Mouse (Mus musculus) neural tube, embryonic 11.5 days (tissue): ENCODE data around the gene Gm6020. TPM values are rescaled to one million over a fixed set of nuclear protein-coding genes. Genes with fewer than 3 reads are reported as not detected.

Experiments
- ATAC-seq: fragments of 200-750 bp; cut with Nextera tagmentation; 2 replicates; pipeline ENCODE4 v1.8.0; 2017; ENCODE audit warnings: moderate number of reproducible peaks, mild to moderate bottlenecking, moderate TSS enrichment, moderate library complexity; ENCODE audit not compliant: insufficient read depth, low FRiP score, low TSS enrichment
- DNase-seq: peaks from one replicate; pipeline ENCODE4 v3.0.0-alpha.2; 2015; ENCODE audit warnings: low spot score
- H3K27ac ChIP-seq: fragments of 300-500 bp; sonication (generic); 2 replicates; pipeline ENCODE4 v1.5.1; 2014; ENCODE audit warnings: low read depth, mild to moderate bottlenecking, low read length
- H3K27me3 ChIP-seq: fragments of 300-500 bp; sonication (generic); 2 replicates; pipeline ENCODE4 v1.6.1; 2014; ENCODE audit warnings: mild to moderate bottlenecking, low read length, mixed read lengths; ENCODE audit not compliant: control insufficient read depth, insufficient read depth
- H3K36me3 ChIP-seq: fragments of 300-500 bp; sonication (generic); 2 replicates; pipeline ENCODE4 v1.6.1; 2014; ENCODE audit warnings: mild to moderate bottlenecking, low read length, moderate library complexity, mixed read lengths; ENCODE audit not compliant: control insufficient read depth, insufficient read depth
- H3K4me1 ChIP-seq: fragments of 300-500 bp; sonication (generic); 2 replicates; pipeline ENCODE4 v1.6.1; 2014; ENCODE audit warnings: low read length, mixed read lengths; ENCODE audit not compliant: control insufficient read depth, insufficient read depth
- H3K4me2 ChIP-seq: fragments of 300-500 bp; sonication (generic); 2 replicates; pipeline ENCODE4 v1.6.1; 2014; ENCODE audit warnings: low read depth, mild to moderate bottlenecking, moderate library complexity
- H3K4me3 ChIP-seq: fragments of 300-500 bp; sonication (generic); 2 replicates; pipeline ENCODE4 v1.5.1; 2014; ENCODE audit warnings: low read depth, low read length
- H3K9ac ChIP-seq: fragments of 300-500 bp; sonication (generic); 2 replicates; pipeline ENCODE4 v1.6.1; 2014; ENCODE audit warnings: mild to moderate bottlenecking, low read length
- H3K9me3 ChIP-seq: fragments of 300-500 bp; sonication (generic); 2 replicates; pipeline ENCODE4 v1.6.1; 2016; ENCODE audit warnings: low read length; ENCODE audit not compliant: control insufficient read depth
- WGBS: fragments of 180-500 bp; shearing (Covaris S2); extraction: QIAGEN DNeasy Blood & Tissue Kit; methylation state at CpG from one replicate; pipeline ENCODE4 v1.1.7; 2014; 5-methylcytosine and 5-hydroxymethylcytosine counted together
- polyA plus RNA-seq: library from polyadenylated mRNA; unstranded; fragments of >200 nt; fragmentation: Nextera tagmentation; extraction: Ambion mirVana; gene quantifications from 2 replicates; pipeline ENCODE4 v1.2.1, GENCODE M21; 2014

Gene Gm6020
- polyA plus RNA-seq, 1 experiment from 2014 or later: not detected

DNA sequence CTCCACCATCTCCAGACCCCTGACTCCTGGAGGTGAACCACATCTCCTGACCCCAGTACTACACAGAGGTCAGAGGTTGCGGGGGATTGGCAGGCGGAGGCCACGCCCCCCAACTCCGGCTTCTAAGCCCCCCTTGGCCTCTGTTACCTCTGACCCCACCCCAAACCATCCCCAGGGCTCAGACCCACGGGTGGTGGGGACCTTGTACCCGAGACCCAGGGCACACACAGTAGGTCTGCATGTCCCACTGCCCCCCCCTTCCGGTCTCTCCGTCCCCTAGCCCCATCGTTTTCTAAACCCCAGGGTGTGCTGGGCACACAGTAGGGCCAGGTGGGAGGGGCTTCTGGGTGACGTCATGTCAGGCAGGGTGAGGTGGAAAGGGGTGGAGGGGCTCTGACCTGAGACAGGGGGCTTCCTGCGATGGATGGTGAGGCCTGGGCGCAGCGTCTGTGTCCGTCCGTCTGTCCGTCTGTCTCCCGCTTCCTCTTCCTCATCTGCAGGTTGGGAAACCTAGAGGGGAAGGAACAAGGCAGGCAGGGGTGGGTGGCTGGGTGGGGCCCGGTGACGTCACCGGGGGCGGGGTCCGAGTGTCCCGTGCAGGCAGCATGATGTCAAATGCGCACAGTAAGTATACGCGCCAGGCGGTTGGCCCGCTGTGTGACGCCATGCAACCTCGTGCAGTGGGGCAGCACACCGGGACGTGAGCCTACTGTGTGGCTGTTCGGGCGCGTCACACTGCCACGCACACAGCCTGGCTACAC lies 44.4 kb downstream of the Gm6020 start, which contains the start of gene Csf2ra:
Csf2ra (minus strand) TSS at position 489 of the 761 bp plus-strand sequence.
- Histone ChIP-seq H3K9me3 (no peaks in the 10 kb centered on the region), H3K4me2 (peak within 1 kb of the TSS; percentile 49), H3K9ac (peak within 1 kb of the TSS; percentile 45), H3K27me3 (no peaks in the 10 kb centered on the region), H3K4me3 (peak within 1 kb of the TSS; percentile 54), H3K36me3 (no peaks in the 10 kb centered on the region), H3K4me1 (no peaks in the 10 kb centered on the region), H3K27ac (peak within 1 kb of the TSS; percentile 78)
- WGBS: 54% methylated on average over 36 of the region's 36 CpGs
- ATAC-seq (peak; percentile 3; the same call in 1 of the 2 replicates), DNase-seq (no peak)

Other genes starting within 250 kb of the Gm6020 start
- 28.6 and 31.6 TPM in 2 replicates for gene Zfp950, start 43.0 kb upstream of the Gm6020 start, polyA plus RNA-seq
- not detected in 2 replicates for gene Gm7102, start 7.6 kb upstream of the Gm6020 start, polyA plus RNA-seq
- gene Csf2ra, start 44.5 kb downstream of the Gm6020 start, polyA plus RNA-seq: 14.8 and 18.3 TPM in 2 replicates
- gene Gm21060, start 113.2 kb downstream of the Gm6020 start, polyA plus RNA-seq: not detected in 2 replicates